Mouse (Mus musculus): ENCODE measurements around the gene Ndufaf3. TPM values are rescaled to one million over a fixed set of nuclear protein-coding genes. Genes with fewer than 3 reads are reported as not detected.

Gene Ndufaf3
- polyA plus RNA-seq, 1 experiment from 2014 or later, result 37.0 TPM

- H3K4me3 ChIP-seq (ENCODE audit: low read length), result peak within 1 kb of the TSS; percentile 95
- ATAC-seq (ENCODE audit: low FRiP score, low TSS enrichment), result peak; percentile 95
- H3K27ac ChIP-seq (ENCODE audit: low read depth, low read length), result peak within 1 kb of the TSS; percentile 99
- H3K9ac ChIP-seq (ENCODE audit: low read depth, low read length), result peak within 1 kb of the TSS; percentile 98
- no peaks in the 10 kb centered on the region for H3K9me3 ChIP-seq (ENCODE audit: control insufficient read depth, low read length)
- peaks cover 15% of the 10 kb centered on the region; the same call in 1 of the 2 replicates for H3K4me1 ChIP-seq (ENCODE audit: control insufficient read depth, insufficient read depth, low read length)
- peak within 1 kb of the TSS; percentile 84 for H3K4me2 ChIP-seq (replicated peaks; ENCODE audit: low read depth, low read length)
- peaks cover 56% of the 10 kb centered on the region for H3K36me3 ChIP-seq (ENCODE audit: control insufficient read depth, insufficient read depth, low read length)
- H3K27me3 ChIP-seq (ENCODE audit: control insufficient read depth, insufficient read depth, low read length), result no peaks in the 10 kb centered on the region
- 1% methylated on average over 51 of the region's 55 CpGs for WGBS
These were observed 50.6 kb downstream of the Ndufaf3 start, which contains the start of gene Qrich1 for GRCm38 (mm10) chr9:108516380-108517251. Gene Qrich1 (plus strand): TSS chr9:108516806.

MicroRNAs within 50 kb of the gene (microRNA counts, 519-probe panel; counts per million panel counts)
- microRNA mmu-miR-191 (6,031 counts per million, percentile 62 among the panel's probes with 10 or more counts), microRNA mmu-miR-425 (5,194 counts per million, percentile 46 among the panel's probes with 10 or more counts)

Small RNA genes lying within 50 kb of the gene (microRNA-seq; reads per million reads assigned to microRNA genes)
- not detected for gene Gm24083
- not detected for gene Mir191
- 2,704 reads per million, percentile 87 among the genes with 10 or more reads in this experiment for gene Mir425

Other genes with a start within 250 kb of the Ndufaf3 start
- gene Gpx1, start 228.5 kb downstream of the Ndufaf3 start, polyA plus RNA-seq (2014; fragmentation: Nextera tagmentation; extraction: Ambion mirVana), result 654 and 725 TPM in 2 replicates
- gene Usp4, start 219.6 kb downstream of the Ndufaf3 start, polyA plus RNA-seq (2014; fragmentation: Nextera tagmentation; extraction: Ambion mirVana), result 62.1 and 114 TPM in 2 replicates
- gene 1700102P08Rik, start 174.6 kb downstream of the Ndufaf3 start, polyA plus RNA-seq (2014; fragmentation: Nextera tagmentation; extraction: Ambion mirVana), result 0.36 and 0.79 TPM in 2 replicates
- gene Ccdc36, start 138.9 kb downstream of the Ndufaf3 start, polyA plus RNA-seq (2014; fragmentation: Nextera tagmentation; extraction: Ambion mirVana), result 1.8 and 2.9 TPM in 2 replicates
- gene BC048562, start 131.0 kb downstream of the Ndufaf3 start, polyA plus RNA-seq (2014; fragmentation: Nextera tagmentation; extraction: Ambion mirVana), result not detected in 2 replicates
- 50.7 and 54.7 TPM in 2 replicates for gene Ccdc71, start 106.9 kb downstream of the Ndufaf3 start, polyA plus RNA-seq (2014; fragmentation: Nextera tagmentation; extraction: Ambion mirVana)
- gene Klhdc8b, start 105.9 kb downstream of the Ndufaf3 start, polyA plus RNA-seq (2014; fragmentation: Nextera tagmentation; extraction: Ambion mirVana), result 21.6 and 22.9 TPM in 2 replicates
- gene Lamb2, start 87.7 kb downstream of the Ndufaf3 start, polyA plus RNA-seq (2014; fragmentation: Nextera tagmentation; extraction: Ambion mirVana), result 21.5 and 31.9 TPM in 2 replicates
- 45.4 and 69.4 TPM in 2 replicates for gene Usp19, start 76.8 kb downstream of the Ndufaf3 start, polyA plus RNA-seq (2014; fragmentation: Nextera tagmentation; extraction: Ambion mirVana)
- gene Qars, start 59.7 kb downstream of the Ndufaf3 start, polyA plus RNA-seq (2014; fragmentation: Nextera tagmentation; extraction: Ambion mirVana), result 99.1 and 117 TPM in 2 replicates
- gene Qrich1, start 50.6 kb downstream of the Ndufaf3 start, polyA plus RNA-seq (2014; fragmentation: Nextera tagmentation; extraction: Ambion mirVana), result 91.0 and 139 TPM in 2 replicates
- 185 and 229 TPM in 2 replicates for gene Impdh2, start 7.1 kb downstream of the Ndufaf3 start, polyA plus RNA-seq (2014; fragmentation: Nextera tagmentation; extraction: Ambion mirVana)
- gene Dalrd3, start 2.5 kb upstream of the Ndufaf3 start, polyA plus RNA-seq (2014; fragmentation: Nextera tagmentation; extraction: Ambion mirVana), result 130 and 159 TPM in 2 replicates
- 86.0 and 114 TPM in 2 replicates for gene Wdr6, start 11.3 kb upstream of the Ndufaf3 start, polyA plus RNA-seq (2014; fragmentation: Nextera tagmentation; extraction: Ambion mirVana)
- gene P4htm, start 30.2 kb upstream of the Ndufaf3 start, polyA plus RNA-seq (2014; fragmentation: Nextera tagmentation; extraction: Ambion mirVana), result 7.5 and 7.7 TPM in 2 replicates
- gene Arih2, start 82.0 kb upstream of the Ndufaf3 start, polyA plus RNA-seq (2014; fragmentation: Nextera tagmentation; extraction: Ambion mirVana), result 32.7 and 38.8 TPM in 2 replicates
- 25.8 and 41.7 TPM in 2 replicates for gene Slc25a20, start 94.7 kb upstream of the Ndufaf3 start, polyA plus RNA-seq (2014; fragmentation: Nextera tagmentation; extraction: Ambion mirVana)
- gene Prkar2a, start 121.9 kb upstream of the Ndufaf3 start, polyA plus RNA-seq (2014; fragmentation: Nextera tagmentation; extraction: Ambion mirVana), result 25.9 and 28.8 TPM in 2 replicates
- 125 and 134 TPM in 2 replicates for gene Ip6k2, start 216.4 kb upstream of the Ndufaf3 start, polyA plus RNA-seq (2014; fragmentation: Nextera tagmentation; extraction: Ambion mirVana)
- gene Nckipsd, start 240.9 kb upstream of the Ndufaf3 start, polyA plus RNA-seq (2014; fragmentation: Nextera tagmentation; extraction: Ambion mirVana), result 9.0 and 21.7 TPM in 2 replicates